Mouse (Mus musculus): ENCODE measurements around the gene Svs3b. TPM values are rescaled to one million over a fixed set of nuclear protein-coding genes. Genes with fewer than 3 reads are reported as not detected.
"Not testable (repeated sequence)": the region's sequence is repeated elsewhere in the genome, so short reads cannot be mapped to it uniquely, and the experiment has no call there.

Gene Svs3b
- not detected for total RNA-seq (2021)
- long read RNA-seq, experiment 1 = 0 reads
- long read RNA-seq, experiment 2 = 0 reads

DNA sequence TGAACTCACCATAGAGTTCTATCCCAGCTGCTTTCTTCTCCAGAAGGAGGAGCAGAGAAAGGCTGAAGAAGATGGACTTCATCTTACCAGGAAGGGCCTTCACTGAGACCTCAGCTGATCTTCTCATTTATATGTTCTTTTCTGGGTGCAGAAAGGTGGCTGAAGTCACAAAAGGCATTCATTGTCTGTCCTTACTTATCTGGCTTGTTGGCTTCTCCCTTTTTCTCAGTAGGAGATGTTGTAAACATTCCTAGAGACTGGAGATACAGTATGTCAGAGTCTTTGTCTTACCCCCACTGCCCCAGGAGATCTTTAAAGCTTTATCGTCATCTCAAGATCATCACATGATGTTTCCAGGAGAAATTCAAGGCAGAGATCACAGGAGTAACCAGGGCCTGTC lies at the start of gene Svs3b:
TSS of gene Svs3b (minus strand) at position 101 of the 400 bp plus-strand sequence.
- DNase-seq (ENCODE audit: low spot score in 2 of 2); intact Hi-C loops (cut with DNase I): not testable (repeated sequence)

DNA sequence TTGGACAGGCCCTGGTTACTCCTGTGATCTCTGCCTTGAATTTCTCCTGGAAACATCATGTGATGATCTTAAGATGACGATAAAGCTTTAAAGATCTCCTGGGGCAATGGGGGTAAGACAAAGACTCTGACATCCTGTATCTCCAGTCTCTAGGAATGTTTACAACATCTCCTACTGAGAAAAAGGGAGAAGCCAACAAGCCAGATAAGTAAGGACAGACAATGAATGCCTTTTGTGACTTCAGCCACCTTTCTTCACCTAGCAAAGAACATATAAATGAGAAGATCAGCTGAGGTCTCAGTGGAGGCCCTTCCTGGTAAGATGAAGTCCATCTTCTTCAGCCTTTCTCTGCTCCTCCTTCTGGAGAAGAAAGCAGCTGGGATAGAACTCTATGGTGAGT lies 32.5 kb upstream of the Svs3b start, which contains the start of gene Svs3a:
TSS of gene Svs3a (plus strand) at position 301 of the 400 bp plus-strand sequence.
- intact Hi-C loops (cut with DNase I); DNase-seq (ENCODE audit: low spot score in 2 of 2): not testable (repeated sequence)

GRCm38 (mm10) chr2:164278359-164278758 lies 21.9 kb upstream of the Svs3b start, which contains the start of gene Svs4:
TSS of gene Svs4 (minus strand) at chr2:164278459.
- no peak for DNase-seq (ENCODE audit: low spot score in 2 of 2)
- intact Hi-C loops (cut with DNase I) = no loop called here

GRCm38 (mm10) chr2:164238366-164238765 lies 18.1 kb downstream of the Svs3b start, which contains the start of gene Svs2:
TSS of gene Svs2 (minus strand) at chr2:164238466.
- intact Hi-C loops (cut with DNase I) = no loop called here
- DNase-seq (ENCODE audit: low spot score in 2 of 2) = no peak

- DNase-seq (ENCODE audit: low spot score in 2 of 2) = no peak
- intact Hi-C loops (cut with DNase I) = no loop called here
Observed at GRCm38 (mm10) chr2:164232671-164233070, 23.8 kb downstream of the Svs3b start.

- intact Hi-C loops (cut with DNase I) = no loop called here
- DNase-seq (ENCODE audit: low spot score in 2 of 2) = no peak
Observed at GRCm38 (mm10) chr2:164228361-164229070, 27.9 kb downstream of the Svs3b start.

- DNase-seq (ENCODE audit: low spot score in 2 of 2) = no peak
- intact Hi-C loops (cut with DNase I) = no loop called here
Observed at GRCm38 (mm10) chr2:164221522-164221921, 34.9 kb downstream of the Svs3b start, which contains the start of gene Wfdc15b. TSS of gene Wfdc15b (minus strand) at chr2:164221660.

GRCm38 (mm10) chr2:164219295-164219694 lies 37.1 kb downstream of the Svs3b start:
- intact Hi-C loops (cut with DNase I) = no loop called here
- DNase-seq (ENCODE audit: low spot score in 2 of 2) = no peak

DNA sequence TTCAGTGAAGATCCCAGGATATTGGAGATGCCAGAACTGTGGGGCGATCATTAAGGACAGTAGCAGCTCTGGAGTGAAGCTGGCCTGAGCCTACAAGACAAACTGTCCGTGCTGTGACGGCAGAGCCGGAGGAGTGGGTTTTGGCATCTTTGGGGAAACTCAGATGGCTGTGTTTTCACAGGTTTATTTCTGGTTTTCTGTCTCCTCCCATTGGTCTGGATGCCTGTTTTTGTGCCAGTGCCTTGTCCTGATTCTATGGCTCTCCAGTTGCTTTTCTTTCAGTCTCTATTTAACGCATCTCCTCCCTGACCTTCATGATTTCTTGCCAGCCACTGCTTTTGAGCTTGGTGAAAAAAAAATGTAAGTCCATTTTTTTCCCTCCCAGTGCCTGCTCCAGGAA lies 43.7 kb downstream of the Svs3b start:
- DNase-seq (ENCODE audit: low spot score in 2 of 2) = peak in 1 of 2 experiments; percentile 17
- intact Hi-C loops (cut with DNase I) = no loop called here

DNA sequence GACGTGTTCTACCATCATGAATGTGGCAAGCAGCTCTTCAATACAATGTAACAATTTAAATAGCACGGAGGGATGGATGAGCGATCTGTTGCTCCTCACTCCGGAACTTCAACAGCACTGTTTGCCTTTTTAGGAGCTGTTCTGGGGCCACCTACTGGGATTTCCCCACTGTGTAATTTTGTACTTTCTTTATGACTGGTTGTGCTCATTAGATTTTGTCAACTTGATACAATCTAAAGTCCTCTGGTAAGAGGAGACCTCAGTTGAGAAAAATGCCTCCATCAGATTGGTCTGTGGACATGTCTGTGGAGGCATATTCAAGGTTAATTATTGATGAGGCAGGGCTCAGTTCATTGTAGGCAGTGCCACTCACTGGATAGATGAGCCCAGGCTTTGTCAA lies 45.5 kb downstream of the Svs3b start:
- intact Hi-C loops (cut with DNase I) = no loop called here

GRCm38 (mm10) chr2:164206676-164207075 lies 49.8 kb downstream of the Svs3b start:
- intact Hi-C loops (cut with DNase I) = no loop called here
- peak in 1 of 2 experiments; percentile 11 for DNase-seq (ENCODE audit: low spot score in 2 of 2)

More for the DNA sequence above, 45.5 kb downstream of the Svs3b start:
- DNase-seq (ENCODE audit: low spot score in 2 of 2) = no peak

DNA sequence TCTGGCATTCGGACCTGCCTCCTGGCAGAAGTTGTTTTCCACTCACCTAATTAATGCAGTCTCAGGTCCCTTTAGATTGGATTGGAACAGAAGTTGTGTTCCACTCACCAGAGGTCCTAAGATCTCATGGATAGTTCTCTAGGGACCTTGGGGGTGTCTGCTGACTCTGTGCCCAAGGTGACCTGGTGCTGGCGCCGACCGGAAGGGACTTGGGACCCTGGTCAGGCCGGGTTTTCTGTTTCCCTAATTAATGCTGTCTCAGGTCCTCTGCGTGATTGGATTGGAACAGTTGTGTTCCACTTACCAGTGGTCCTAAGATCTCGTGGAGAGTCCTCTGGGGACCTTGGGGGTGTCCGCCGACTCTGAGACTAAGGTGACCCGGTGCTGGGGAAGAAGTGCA lies 50.4 kb downstream of the Svs3b start:
- DNase-seq (ENCODE audit: low spot score in 2 of 2); intact Hi-C loops (cut with DNase I): not testable (repeated sequence)

Other genes starting within 250 kb of the Svs3b start
- 1 to 10 TPM in 1 of 2 experiments, under 1 TPM in 1; 0.72 to 1.0 TPM for gene Pabpc1l, start 231.2 kb downstream of the Svs3b start, total RNA-seq (2021)
- 10 to 100 TPM; 32.2 to 35.6 TPM for gene Stk4, start 186.3 kb downstream of the Svs3b start, total RNA-seq (2021)
- gene Tomm34, start 185.5 kb downstream of the Svs3b start, total RNA-seq (2021) = 10 to 100 TPM; 40.8 to 43.6 TPM
- 10 to 100 TPM; 10.9 to 11.2 TPM for gene Kcns1, start 85.5 kb downstream of the Svs3b start, total RNA-seq (2021)
- gene Wfdc5, start 73.9 kb downstream of the Svs3b start, total RNA-seq (2021) = not detected
- not detected for gene Wfdc12, start 66.0 kb downstream of the Svs3b start, total RNA-seq (2021)
- not detected for gene Wfdc15a, start 56.5 kb downstream of the Svs3b start, total RNA-seq (2021)
- not detected for gene Wfdc15b, start 35.0 kb downstream of the Svs3b start, total RNA-seq (2021)
- not detected for gene Svs2, start 18.2 kb downstream of the Svs3b start, total RNA-seq (2021)
- not detected for gene Svs4, start 21.8 kb upstream of the Svs3b start, total RNA-seq (2021)
- not detected for gene Svs3a, start 32.6 kb upstream of the Svs3b start, total RNA-seq (2021)
- not detected for gene Svs6, start 60.1 kb upstream of the Svs3b start, total RNA-seq (2021)
- gene Svs5, start 76.1 kb upstream of the Svs3b start, total RNA-seq (2021) = not detected
- not detected for gene Slpi, start 132.5 kb upstream of the Svs3b start, total RNA-seq (2021)
- gene Rbpjl, start 146.5 kb upstream of the Svs3b start, total RNA-seq (2021) = under 1 TPM; 0.32 to 0.42 TPM
- gene Matn4, start 148.5 kb upstream of the Svs3b start, total RNA-seq (2021) = 10 to 100 TPM; 13.4 to 15.0 TPM
- 10 to 100 TPM; 60.0 to 79.0 TPM for gene Sdc4, start 187.2 kb upstream of the Svs3b start, total RNA-seq (2021)
- 10 to 100 TPM; 38.0 to 44.4 TPM for gene Sys1, start 200.3 kb upstream of the Svs3b start, total RNA-seq (2021)
- 10 to 100 TPM in 1 of 2 experiments, 1 to 10 TPM in 1; 1.9 to 12.2 TPM for gene Gm20458, start 204.3 kb upstream of the Svs3b start, total RNA-seq (2021)
- gene Trp53tg5, start 217.1 kb upstream of the Svs3b start, total RNA-seq (2021) = not detected
- gene Dbndd2, start 229.5 kb upstream of the Svs3b start, total RNA-seq (2021) = 100 to 1,000 TPM; 112 to 116 TPM
- gene Pigt, start 240.9 kb upstream of the Svs3b start, total RNA-seq (2021) = 100 to 1,000 TPM; 115 to 122 TPM